Mouse (Mus musculus) embryonic facial prominence, embryonic 13.5 days (tissue): ENCODE results near the gene Arhgef10l. TPM values are rescaled to one million over a fixed set of nuclear protein-coding genes. Genes with fewer than 3 reads are reported as not detected.

Experiments
- ATAC-seq: fragments of 200-750 bp; cut with Nextera tagmentation; 2 replicates; pipeline ENCODE4 v1.8.0; 2017; ENCODE audit warnings: low read depth; ENCODE audit not compliant: insufficient number of reproducible peaks, insufficient read depth, low FRiP score, low TSS enrichment
- H3K27ac ChIP-seq: fragments of 300-500 bp; sonication (generic); 2 replicates; pipeline ENCODE4 v1.5.1; 2015; ENCODE audit warnings: moderate library complexity, mild to moderate bottlenecking, inconsistent platforms
- H3K27me3 ChIP-seq: fragments of 300-500 bp; sonication (generic); 2 replicates; pipeline ENCODE4 v1.6.1; 2015; ENCODE audit warnings: mild to moderate bottlenecking, inconsistent platforms
- H3K36me3 ChIP-seq: fragments of 300-500 bp; sonication (generic); 2 replicates; pipeline ENCODE4 v1.6.1; 2015; ENCODE audit warnings: mild to moderate bottlenecking, inconsistent platforms
- H3K4me1 ChIP-seq: fragments of 300-500 bp; sonication (generic); 2 replicates; pipeline ENCODE4 v1.6.1; 2015; ENCODE audit warnings: inconsistent platforms
- H3K4me2 ChIP-seq: fragments of 300-500 bp; sonication (generic); 2 replicates; pipeline ENCODE4 v1.6.1; 2015; ENCODE audit warnings: moderate library complexity, mild to moderate bottlenecking, inconsistent platforms
- H3K4me3 ChIP-seq: fragments of 300-500 bp; sonication (generic); 2 replicates; pipeline ENCODE4 v1.5.1; 2015; ENCODE audit warnings: mild to moderate bottlenecking, inconsistent platforms
- H3K9ac ChIP-seq: fragments of 300-500 bp; sonication (generic); 2 replicates; pipeline ENCODE4 v1.6.1; 2015; ENCODE audit warnings: mild to moderate bottlenecking, inconsistent platforms
- H3K9me3 ChIP-seq: fragments of 300-500 bp; sonication (generic); 2 replicates; pipeline ENCODE4 v1.6.1; 2016; ENCODE audit warnings: inconsistent platforms
- WGBS: fragments of 180-500 bp; shearing (Covaris S2); methylation state at CpG from one replicate; pipeline ENCODE4 v1.1.7; 2015; ENCODE audit warnings: mixed read lengths; 5-methylcytosine and 5-hydroxymethylcytosine counted together
- polyA plus RNA-seq: library from polyadenylated mRNA; unstranded; fragments of >200 nt; fragmentation: Nextera tagmentation; extraction: Ambion mirVana; gene quantifications from 2 replicates; pipeline ENCODE4 v1.2.1, GENCODE M21; 2015

Arhgef10l gene
- polyA plus RNA-seq, result 11.5 and 11.6 TPM in 2 replicates

DNA sequence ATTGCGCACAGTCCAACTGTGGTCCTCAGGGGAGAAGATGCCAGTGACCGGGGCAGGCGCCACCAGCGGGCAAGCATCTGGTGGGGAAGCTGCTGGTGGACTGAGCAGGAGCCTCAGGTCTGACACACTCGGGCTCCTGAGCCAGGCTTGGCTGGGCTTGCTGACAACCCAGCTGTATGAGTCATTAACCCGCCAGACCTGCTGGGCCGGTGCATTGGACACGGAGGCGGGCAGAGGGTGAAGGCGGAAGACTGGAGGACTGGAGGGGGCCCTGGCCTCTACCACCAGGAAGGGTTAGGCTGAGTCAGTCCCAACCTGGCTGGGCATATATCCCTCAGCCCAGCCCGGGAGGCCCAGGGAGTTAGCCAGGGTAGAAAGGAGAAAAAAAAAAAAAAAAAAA, at the start of gene Arhgef10l:
Gene Arhgef10l (minus strand): TSS at position 253 of the 400 bp plus-strand sequence.
- Histone ChIP-seq H3K27ac (no peak within 1 kb of the TSS), H3K9me3 (no peaks in the 10 kb centered on the region), H3K36me3 (no peaks in the 10 kb centered on the region), H3K9ac (no peak within 1 kb of the TSS), H3K27me3 (no peaks in the 10 kb centered on the region), H3K4me3 (no peak within 1 kb of the TSS), H3K4me2 (no peak within 1 kb of the TSS; the same call in 1 of the 2 replicates), H3K4me1 (peaks cover 17% of the 10 kb centered on the region)
- ATAC-seq, result no peak
- WGBS, result 69% methylated on average over 11 of the region's 11 CpGs

DNA sequence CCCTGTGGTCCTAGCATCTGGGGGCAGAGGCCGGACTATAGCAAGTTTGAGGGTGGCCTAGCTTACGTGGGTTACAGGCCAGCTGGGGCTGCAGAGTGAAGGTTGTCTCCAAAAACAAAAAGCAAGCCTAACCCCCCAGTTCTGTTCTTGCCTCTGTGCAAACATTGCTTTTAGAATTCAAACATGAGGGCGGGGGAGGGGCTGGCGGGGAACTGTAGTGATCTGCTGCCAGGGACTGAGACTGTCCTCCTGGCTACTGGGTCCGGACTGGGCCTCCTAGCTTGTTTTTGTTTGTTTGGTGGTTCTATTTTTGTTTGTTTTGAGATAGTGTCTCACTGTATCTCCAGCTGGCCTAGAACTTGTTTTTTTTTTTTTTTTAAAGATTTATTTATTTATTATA, 48.8 kb upstream of the Arhgef10l start:
- Histone ChIP-seq H3K4me1 (0 out of 2 replicates have a peak, but pooled peaks cover 2% of the 10 kb centered on the region), H3K4me2 (no peak overlapping the region), H3K9ac (no peak overlapping the region), H3K27ac (no peak overlapping the region), H3K36me3 (peaks cover 97% of the 10 kb centered on the region), H3K4me3 (no peak overlapping the region), H3K9me3 (no peaks in the 10 kb centered on the region), H3K27me3 (no peaks in the 10 kb centered on the region)
- WGBS, result 87% methylated on average over 5 of the region's 5 CpGs
- ATAC-seq, result no peak

DNA sequence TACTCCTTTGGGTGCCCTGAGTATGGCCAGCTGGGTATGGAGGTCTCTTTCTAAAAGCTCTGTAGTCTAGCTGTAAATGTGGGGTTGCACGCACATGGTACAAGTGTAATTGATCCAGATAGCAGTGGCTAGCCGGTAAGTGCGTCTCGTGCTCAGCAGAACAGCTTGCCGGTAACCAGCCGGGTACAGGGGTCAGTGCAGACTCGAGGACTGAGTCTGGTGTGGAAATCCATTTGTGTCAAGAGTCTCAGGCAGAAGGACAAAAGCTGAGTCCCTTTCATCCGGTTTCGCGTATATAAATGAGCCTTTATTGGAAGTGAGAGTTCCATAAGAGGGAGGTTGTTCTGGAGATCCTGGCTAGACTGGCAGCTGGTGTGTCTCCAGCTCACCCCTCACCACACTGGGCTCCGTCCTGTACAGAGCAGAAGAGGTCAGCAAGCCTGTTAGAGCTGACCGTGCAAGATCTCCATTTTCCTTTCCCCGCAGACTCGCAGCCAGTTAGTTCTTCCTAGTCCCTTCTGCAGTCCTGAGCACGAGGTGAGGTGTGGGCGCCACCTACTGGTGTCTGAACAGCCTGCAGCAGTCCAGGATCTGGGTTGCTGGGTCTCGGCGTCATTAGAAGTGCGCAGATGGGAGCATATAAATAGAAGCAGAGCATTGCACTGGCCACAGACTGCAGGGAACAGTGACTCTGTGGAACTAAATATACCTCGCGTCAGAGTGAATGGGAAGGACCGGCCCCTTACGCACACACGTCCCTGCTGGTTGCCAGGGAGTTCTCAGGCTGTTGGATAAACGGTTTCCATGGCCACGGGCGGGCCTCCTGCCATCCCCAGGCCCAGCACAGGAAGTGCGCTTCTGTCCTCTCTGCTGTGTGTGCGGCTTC, 47.9 kb upstream of the Arhgef10l start:
- peaks cover 3% of the 10 kb centered on the region; the same call in 1 of the 2 replicates for H3K4me1 ChIP-seq
- ATAC-seq, result peak; percentile 74
- WGBS, result 56% methylated on average over 29 of the region's 29 CpGs
- peaks cover 97% of the 10 kb centered on the region for H3K36me3 ChIP-seq
- peak overlapping the region; percentile 28 for H3K27ac ChIP-seq
- H3K9ac ChIP-seq, result 0 out of 2 replicates have a peak overlapping the region, but pooled peaks have one; percentile 23
- H3K9me3 ChIP-seq, result no peaks in the 10 kb centered on the region
- H3K4me2 ChIP-seq, result no peak overlapping the region
- H3K27me3 ChIP-seq, result no peaks in the 10 kb centered on the region
- no peak overlapping the region for H3K4me3 ChIP-seq

DNA sequence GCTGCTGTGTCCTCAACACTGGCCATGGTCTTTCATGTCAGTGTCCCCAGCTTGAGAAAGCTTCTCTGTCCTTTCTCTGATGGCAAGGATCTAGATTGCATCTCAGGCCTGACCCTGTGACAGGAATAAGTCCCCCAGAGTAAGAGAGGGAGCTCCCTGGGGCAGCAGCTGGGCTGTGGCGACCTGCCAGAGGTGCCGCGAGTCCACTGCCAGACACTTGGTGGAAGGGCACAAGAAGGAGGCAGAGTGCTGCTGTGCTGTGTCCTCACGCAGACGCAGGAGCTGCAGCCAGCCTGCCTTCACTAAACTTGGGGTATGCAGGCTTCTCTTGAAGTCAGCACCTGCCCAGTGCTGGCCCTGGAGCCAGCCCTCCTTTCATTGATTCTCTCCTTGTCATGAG, 45.5 kb upstream of the Arhgef10l start:
- H3K4me1 ChIP-seq, result peaks cover 16% of the 10 kb centered on the region
- no peak overlapping the region for H3K4me3 ChIP-seq
- H3K9me3 ChIP-seq, result no peaks in the 10 kb centered on the region
- 82% methylated on average over 5 of the region's 5 CpGs for WGBS
- H3K27me3 ChIP-seq, result no peaks in the 10 kb centered on the region
- H3K9ac ChIP-seq, result no peak overlapping the region
- no peak overlapping the region for H3K27ac ChIP-seq
- ATAC-seq, result no peak
- H3K4me2 ChIP-seq, result no peak overlapping the region
- H3K36me3 ChIP-seq, result peaks cover 98% of the 10 kb centered on the region

DNA sequence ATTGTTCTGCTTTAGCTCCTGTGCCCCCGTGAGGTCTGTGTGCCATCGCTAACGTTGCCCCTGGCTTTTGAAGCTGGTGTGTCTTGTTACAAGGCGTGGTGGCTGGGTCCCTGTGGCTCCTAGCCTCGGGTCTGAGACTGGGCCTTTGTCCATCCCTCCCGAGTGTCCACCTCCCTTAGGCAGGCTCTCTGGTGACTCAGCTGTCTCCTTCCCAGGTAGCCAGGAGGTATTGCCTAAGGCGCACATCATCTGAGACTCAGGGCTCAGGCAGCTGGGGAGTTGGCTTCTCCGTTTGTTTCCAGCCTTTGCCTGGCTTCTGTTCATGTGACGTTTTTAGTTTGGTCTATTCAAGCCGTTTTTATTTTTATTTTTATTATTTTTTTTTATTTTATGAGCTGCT, 45.0 kb upstream of the Arhgef10l start:
- no peak for ATAC-seq
- WGBS, result 78% methylated on average over 10 of the region's 10 CpGs
- H3K9ac ChIP-seq, result no peak overlapping the region
- H3K27ac ChIP-seq, result no peak overlapping the region
- H3K27me3 ChIP-seq, result no peaks in the 10 kb centered on the region
- no peak overlapping the region for H3K4me2 ChIP-seq
- H3K4me1 ChIP-seq, result peaks cover 21% of the 10 kb centered on the region
- H3K9me3 ChIP-seq, result no peaks in the 10 kb centered on the region
- no peak overlapping the region for H3K4me3 ChIP-seq
- peaks cover 98% of the 10 kb centered on the region for H3K36me3 ChIP-seq

DNA sequence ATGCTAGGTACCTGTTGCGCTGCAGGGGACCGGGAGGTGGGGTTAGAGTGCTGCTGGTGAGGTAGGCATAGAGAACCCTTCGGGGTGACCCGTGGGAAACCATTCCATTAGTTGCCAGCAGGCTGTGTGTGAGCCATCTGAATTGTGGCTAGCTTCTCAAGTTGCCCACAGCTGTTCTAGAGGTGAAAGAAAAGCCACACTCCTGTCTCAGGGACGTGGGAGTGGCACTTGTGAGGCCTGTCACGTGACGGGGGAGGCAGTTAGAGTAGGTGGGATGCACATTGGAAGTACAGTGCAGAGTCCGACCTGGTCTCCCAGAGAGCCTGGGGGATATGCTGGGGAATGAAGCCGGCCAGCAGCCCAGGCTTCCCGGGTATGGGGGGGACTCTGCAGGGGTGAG, 43.8 kb upstream of the Arhgef10l start:
- no peaks in the 10 kb centered on the region for H3K9me3 ChIP-seq
- no peak overlapping the region for H3K9ac ChIP-seq
- H3K27me3 ChIP-seq, result no peaks in the 10 kb centered on the region
- no peak overlapping the region for H3K4me3 ChIP-seq
- ATAC-seq, result no peak
- peaks cover 98% of the 10 kb centered on the region for H3K36me3 ChIP-seq
- no peak overlapping the region for H3K4me2 ChIP-seq
- WGBS, result 83% methylated on average over 10 of the region's 10 CpGs
- no peak overlapping the region for H3K27ac ChIP-seq
- peaks cover 31% of the 10 kb centered on the region for H3K4me1 ChIP-seq

DNA sequence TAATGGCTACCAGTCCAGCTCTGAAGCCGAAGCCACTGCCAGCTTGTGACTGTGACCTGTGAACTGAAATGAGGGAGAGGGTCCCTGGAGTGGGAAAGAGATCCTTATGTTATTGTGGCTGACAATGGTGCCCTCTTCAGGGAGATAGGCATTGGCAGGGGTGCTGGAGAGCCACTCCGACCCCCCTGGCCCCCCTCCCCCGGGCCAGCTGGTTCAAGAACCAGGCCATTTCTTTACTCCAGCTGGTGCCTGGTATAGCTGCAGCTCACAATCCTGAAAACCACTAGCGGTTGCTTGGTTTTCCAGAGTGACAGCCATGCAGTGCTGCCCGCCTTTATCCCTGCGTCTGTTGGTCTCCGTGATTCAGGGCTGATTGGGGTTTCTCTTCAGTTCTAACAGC, 43.3 kb upstream of the Arhgef10l start:
- Histone ChIP-seq H3K4me1 (peaks cover 36% of the 10 kb centered on the region), H3K27ac (no peak overlapping the region), H3K4me3 (no peak overlapping the region), H3K9me3 (no peaks in the 10 kb centered on the region), H3K9ac (0 out of 2 replicates have a peak overlapping the region, but pooled peaks have one; percentile 2), H3K27me3 (no peaks in the 10 kb centered on the region), H3K4me2 (no peak overlapping the region), H3K36me3 (peaks cover 98% of the 10 kb centered on the region)
- WGBS, result 83% methylated on average over 7 of the region's 7 CpGs
- no peak for ATAC-seq

DNA sequence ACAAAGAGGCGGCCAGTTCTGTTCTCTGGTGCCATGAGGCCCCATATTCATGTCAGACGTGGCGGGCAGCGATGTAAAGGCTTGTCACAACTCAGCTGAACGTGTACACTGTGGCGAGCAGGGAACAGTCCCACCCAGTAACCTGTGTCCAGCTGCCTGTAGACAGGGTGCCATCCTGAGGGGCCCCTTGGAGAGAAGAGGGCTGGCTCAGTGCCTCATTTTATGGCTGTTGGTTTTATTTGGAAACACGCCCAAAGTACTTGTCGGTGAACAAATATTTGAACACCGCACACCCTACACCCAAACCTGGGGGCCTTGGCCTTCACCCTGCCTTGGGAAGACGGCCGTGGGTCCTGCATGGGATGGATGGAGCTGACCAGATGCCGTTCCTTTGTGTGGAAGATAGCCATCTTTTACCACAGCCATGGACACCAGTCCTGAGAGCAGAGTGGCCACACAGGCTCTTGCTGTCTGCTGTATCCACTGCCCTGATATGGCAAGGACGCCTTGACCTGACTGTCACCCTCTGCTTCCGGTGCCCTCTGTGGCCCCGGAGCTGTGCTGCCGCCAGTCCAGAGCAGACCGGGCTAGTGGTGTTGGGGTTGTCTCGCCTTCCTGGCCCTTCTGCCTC, 42.6 kb upstream of the Arhgef10l start:
- Histone ChIP-seq H3K27ac (no peak overlapping the region), H3K27me3 (no peaks in the 10 kb centered on the region), H3K4me1 (peaks cover 43% of the 10 kb centered on the region), H3K36me3 (peaks cover 92% of the 10 kb centered on the region), H3K9ac (0 out of 2 replicates have a peak overlapping the region, but pooled peaks have one; percentile 40), H3K4me3 (no peak overlapping the region), H3K4me2 (no peak overlapping the region), H3K9me3 (no peaks in the 10 kb centered on the region)
- no peak for ATAC-seq
- WGBS, result 85% methylated on average over 18 of the region's 18 CpGs

DNA sequence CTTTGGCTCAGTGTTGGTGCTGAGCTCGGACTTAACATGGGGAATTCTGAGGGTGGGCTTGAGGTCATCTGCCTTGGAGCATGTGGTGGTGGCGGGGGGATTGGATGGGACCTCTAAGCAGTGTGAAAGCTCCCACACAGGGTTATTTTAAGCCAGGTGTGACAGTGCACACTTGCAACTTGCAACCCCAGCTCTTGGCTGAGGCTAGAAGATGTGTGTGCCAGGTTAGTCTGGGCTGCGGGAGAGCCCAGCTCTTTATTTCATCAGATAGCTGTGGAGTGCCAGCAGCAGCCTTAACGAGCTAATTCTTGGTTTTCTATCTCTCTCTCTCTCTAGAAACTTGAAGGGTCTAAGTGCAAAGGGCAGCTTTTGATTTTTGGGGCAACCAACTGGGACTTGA, 41.8 kb upstream of the Arhgef10l start:
- Histone ChIP-seq H3K4me3 (no peak overlapping the region), H3K9me3 (no peaks in the 10 kb centered on the region), H3K27me3 (no peaks in the 10 kb centered on the region), H3K4me2 (no peak overlapping the region), H3K27ac (peak overlapping the region; percentile 22; the same call in 1 of the 2 replicates), H3K4me1 (peaks cover 47% of the 10 kb centered on the region), H3K9ac (peak overlapping the region; percentile 40; the same call in 1 of the 2 replicates), H3K36me3 (peaks cover 84% of the 10 kb centered on the region)
- no peak for ATAC-seq
- WGBS, result 83% methylated on average over 4 of the region's 4 CpGs

DNA sequence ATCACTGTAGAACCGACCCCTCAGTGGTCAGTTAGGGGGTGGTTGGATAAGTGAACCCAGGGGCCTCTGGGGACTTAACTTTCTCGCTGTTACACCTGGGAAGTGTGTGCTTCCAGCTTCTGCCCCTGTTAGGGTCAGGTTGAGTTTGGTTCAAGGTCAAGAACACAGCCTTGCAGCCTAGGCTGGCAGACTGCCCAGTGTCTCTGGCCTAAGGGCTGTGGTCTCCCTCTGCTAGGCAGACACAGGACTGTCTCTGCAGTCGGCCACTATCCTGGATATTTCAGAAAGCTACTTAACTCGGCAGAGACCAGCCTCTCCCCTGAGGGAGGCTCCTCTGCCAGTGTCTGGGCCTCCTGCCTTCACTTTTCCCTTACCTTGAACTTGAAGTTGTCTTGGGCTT, 38.4 kb upstream of the Arhgef10l start:
- Histone ChIP-seq H3K4me3 (peak overlapping the region; percentile 94), H3K9ac (peak overlapping the region; percentile 97), H3K4me2 (peak overlapping the region; percentile 92), H3K4me1 (peaks cover 63% of the 10 kb centered on the region), H3K36me3 (peaks cover 50% of the 10 kb centered on the region), H3K27ac (peak overlapping the region; percentile 99; the same call in 1 of the 2 replicates), H3K9me3 (no peaks in the 10 kb centered on the region), H3K27me3 (peaks cover 8% of the 10 kb centered on the region; the same call in 1 of the 2 replicates)
- ATAC-seq, result no peak
- WGBS, result 34% methylated on average over 4 of the region's 4 CpGs

DNA sequence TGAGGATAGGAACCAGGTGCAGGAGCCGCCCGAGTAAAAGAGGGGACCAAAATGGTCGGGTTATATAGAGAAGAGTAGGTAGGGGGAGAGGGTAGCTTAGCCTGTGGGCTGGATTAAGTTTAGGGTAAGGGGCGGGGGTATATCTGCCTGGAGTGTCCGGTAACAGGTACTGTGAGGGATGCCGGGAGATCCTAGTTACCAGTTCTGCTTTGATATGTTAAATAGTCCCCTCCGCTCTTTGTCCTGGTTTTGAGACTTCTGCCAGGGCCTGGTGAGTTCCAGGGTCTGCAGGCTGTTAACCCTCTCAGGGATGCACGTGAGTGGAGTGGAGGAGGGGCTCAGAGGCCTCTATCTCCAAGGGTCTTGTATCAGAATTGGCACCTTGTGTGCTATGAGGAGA, 37.8 kb upstream of the Arhgef10l start:
- WGBS, result 5% methylated on average over 8 of the region's 8 CpGs
- no peak for ATAC-seq
- Histone ChIP-seq H3K9me3 (no peaks in the 10 kb centered on the region), H3K27me3 (peaks cover 13% of the 10 kb centered on the region; the same call in 1 of the 2 replicates), H3K4me3 (peak overlapping the region; percentile 94), H3K9ac (peak overlapping the region; percentile 97), H3K4me2 (peak overlapping the region; percentile 92), H3K36me3 (peaks cover 44% of the 10 kb centered on the region), H3K4me1 (peaks cover 65% of the 10 kb centered on the region), H3K27ac (peak overlapping the region; percentile 99)
